Mouse (Mus musculus) kidney, adult 2 months (tissue): ENCODE measurements at regions not wholly inside any gene's neighbourhood (a gene's known extent, or its start where the extent isn't known, plus 50 kb on each side); places are given as distances from the start of the nearest gene placed in this dataset.

ENCODE experiments used
- CTCF ChIP-seq: fragments of 200-500 bp; conservative IDR thresholded peaks from 2 replicates; pipeline ENCODE4 v1.5.1; 2011; ENCODE audit warnings: low read depth, mild to moderate bottlenecking, control low read depth, low read length, moderate library complexity, mixed read lengths; ENCODE audit not compliant: insufficient read depth, insufficient read length
- POLR2A ChIP-seq: fragments of 200-500 bp; IDR thresholded peaks from one replicate; pipeline ENCODE4 v1.6.1; 2011; ENCODE audit warnings: low read depth, low read length, control low read depth

GRCm38 (mm10) chr6:101674846-101675245, 297.1 kb upstream of the Pdzrn3 start:
- TF ChIP-seq CTCF (no peak), POLR2A (no peak)
